Mouse (Mus musculus): ENCODE data around the gene Gm2431. TPM values are rescaled to one million over a fixed set of nuclear protein-coding genes. Genes with fewer than 3 reads are reported as not detected.
"Not testable (repeated sequence)": the region's sequence is repeated elsewhere in the genome, so short reads cannot be mapped to it uniquely, and the experiment has no call there.

The Gm2431 gene
- not detected for polyA plus RNA-seq (2012; fragmentation: generic; extraction: Trizol)

- H3K79me2 ChIP-seq (ENCODE audit: control insufficient read depth, insufficient read depth); H3K4me3 ChIP-seq; H3K4me2 ChIP-seq (ENCODE audit: low read depth); H3K36me3 ChIP-seq (ENCODE audit: control insufficient read depth, insufficient read depth); H3ac ChIP-seq (ENCODE audit: control insufficient read depth, insufficient read length); H3K27me3 ChIP-seq (ENCODE audit: control insufficient read depth, insufficient read depth, insufficient read length): not testable (repeated sequence)
Measured at GRCm38 (mm10) chr7:142258254-142258653, at the start of gene Gm2431. Gene Gm2431, minus strand, starts transcription at chr7:142258354.

DNA sequence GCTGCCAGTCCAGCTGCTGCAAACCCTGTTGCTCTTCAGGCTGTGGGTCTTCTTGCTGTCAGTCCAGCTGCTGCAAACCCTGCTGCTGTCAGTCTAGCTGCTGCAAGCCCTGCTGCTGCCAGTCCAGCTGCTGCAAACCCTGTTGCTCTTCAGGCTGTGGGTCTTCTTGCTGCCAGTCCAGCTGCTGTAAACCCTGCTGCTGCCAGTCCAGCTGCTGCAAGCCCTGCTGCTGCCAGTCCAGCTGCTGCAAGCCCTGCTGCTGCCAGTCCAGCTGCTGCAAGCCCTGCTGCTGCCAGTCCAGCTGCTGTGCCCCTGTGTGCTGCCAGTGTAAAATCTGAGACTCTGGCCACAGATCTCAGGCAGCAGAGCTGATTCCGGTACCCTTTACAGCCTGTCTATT lies 45.8 kb upstream of the Gm2431 start:
- TF ChIP-seq MYOD1 (IDR thresholded peaks at IDR 0.05; ENCODE audit: control insufficient read depth in 1 of 3, insufficient read length in 2 of 3, low read depth in 2 of 3) (peak in 2 of 3 experiments; percentile 42 to 58), MYOG (IDR thresholded peaks at IDR 0.05; ENCODE audit: control insufficient read depth in 1 of 3, insufficient read depth in 1 of 3, insufficient read length in 2 of 3, low read depth in 2 of 3) (peak in 1 of 3 experiments; percentile 24)
- not testable (repeated sequence) for H3K4me3 ChIP-seq; H3K79me2 ChIP-seq (ENCODE audit: control insufficient read depth, insufficient read depth); H3K36me3 ChIP-seq (ENCODE audit: control insufficient read depth, insufficient read depth); H3K4me2 ChIP-seq (ENCODE audit: low read depth); H3K27me3 ChIP-seq (ENCODE audit: control insufficient read depth, insufficient read depth, insufficient read length); H3ac ChIP-seq (ENCODE audit: control insufficient read depth, insufficient read length)

DNA sequence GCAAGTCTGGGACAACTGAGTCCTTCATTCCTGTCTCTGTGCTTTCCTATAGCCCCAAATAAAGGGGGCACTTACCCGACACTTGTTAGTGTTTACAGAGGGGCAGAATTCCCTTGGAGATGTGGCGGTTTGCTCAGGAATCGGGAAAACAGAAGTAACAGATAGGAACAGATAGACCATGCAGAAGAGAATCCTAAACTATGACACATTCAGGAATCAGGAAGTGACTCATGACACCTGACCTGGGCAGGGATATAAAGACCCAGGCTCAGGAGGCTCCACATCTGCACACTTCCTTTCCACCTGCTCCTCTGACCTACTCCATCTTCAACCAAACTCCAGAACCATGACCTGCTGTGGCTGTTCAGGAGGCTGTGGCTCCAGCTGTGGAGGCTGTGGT lies 45.1 kb upstream of the Gm2431 start, which contains the start of gene Krtap5-4:
Gene Krtap5-4 (plus strand): TSS at position 301 of the 400 bp plus-strand sequence.
- no peak within 1 kb of the TSS for H3K4me2 ChIP-seq (ENCODE audit: low read depth)
- TF ChIP-seq MYOD1 (IDR thresholded peaks at IDR 0.05; ENCODE audit: control insufficient read depth in 1 of 3, insufficient read length in 2 of 3, low read depth in 2 of 3) (peak in 1 of 3 experiments; percentile 27), TCF3 (IDR thresholded peaks at IDR 0.05; ENCODE audit: insufficient read length, low read depth) (no peak)
- no peaks in the 10 kb centered on the region for H3K36me3 ChIP-seq (ENCODE audit: control insufficient read depth, insufficient read depth)
- no peak within 1 kb of the TSS for H3K4me3 ChIP-seq
- peaks cover 3% of the 10 kb centered on the region for H3K27me3 ChIP-seq (ENCODE audit: control insufficient read depth, insufficient read depth, insufficient read length)
- H3K79me2 ChIP-seq (ENCODE audit: control insufficient read depth, insufficient read depth), result no peaks in the 10 kb centered on the region
- no peak within 1 kb of the TSS for H3ac ChIP-seq (ENCODE audit: control insufficient read depth, insufficient read length)

- not testable (repeated sequence) for H3K79me2 ChIP-seq (ENCODE audit: control insufficient read depth, insufficient read depth); H3K4me3 ChIP-seq; H3ac ChIP-seq (ENCODE audit: control insufficient read depth, insufficient read length); H3K4me2 ChIP-seq (ENCODE audit: low read depth); H3K36me3 ChIP-seq (ENCODE audit: control insufficient read depth, insufficient read depth); H3K27me3 ChIP-seq (ENCODE audit: control insufficient read depth, insufficient read depth, insufficient read length)
Measured at GRCm38 (mm10) chr7:142297018-142297417, 38.9 kb upstream of the Gm2431 start, which contains the start of gene Krtap5-1. Gene Krtap5-1, minus strand, starts transcription at chr7:142297118.

DNA sequence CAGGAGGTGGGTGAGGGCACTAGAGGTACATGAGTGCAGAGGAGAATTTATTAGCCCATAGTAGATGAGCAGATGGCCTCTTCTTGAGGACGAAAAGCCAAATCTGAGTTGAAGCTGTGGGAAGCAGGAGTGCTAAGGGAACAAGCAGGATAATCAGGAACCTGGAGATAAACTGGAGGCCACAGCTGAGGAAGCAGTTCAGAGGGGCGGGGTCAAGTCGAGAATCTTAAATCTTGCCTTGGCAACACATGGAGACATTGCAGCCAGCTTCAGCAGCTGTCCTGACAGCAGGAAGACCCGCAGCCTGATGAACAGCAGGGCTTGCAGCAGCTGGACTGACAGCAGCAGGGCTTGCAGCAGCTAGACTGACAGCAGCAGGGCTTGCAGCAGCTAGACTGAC lies 38.0 kb upstream of the Gm2431 start:
- H3K27me3 ChIP-seq (ENCODE audit: control insufficient read depth, insufficient read depth, insufficient read length); H3K79me2 ChIP-seq (ENCODE audit: control insufficient read depth, insufficient read depth); H3ac ChIP-seq (ENCODE audit: control insufficient read depth, insufficient read length); H3K4me2 ChIP-seq (ENCODE audit: low read depth); H3K4me3 ChIP-seq; H3K36me3 ChIP-seq (ENCODE audit: control insufficient read depth, insufficient read depth): not testable (repeated sequence)

DNA sequence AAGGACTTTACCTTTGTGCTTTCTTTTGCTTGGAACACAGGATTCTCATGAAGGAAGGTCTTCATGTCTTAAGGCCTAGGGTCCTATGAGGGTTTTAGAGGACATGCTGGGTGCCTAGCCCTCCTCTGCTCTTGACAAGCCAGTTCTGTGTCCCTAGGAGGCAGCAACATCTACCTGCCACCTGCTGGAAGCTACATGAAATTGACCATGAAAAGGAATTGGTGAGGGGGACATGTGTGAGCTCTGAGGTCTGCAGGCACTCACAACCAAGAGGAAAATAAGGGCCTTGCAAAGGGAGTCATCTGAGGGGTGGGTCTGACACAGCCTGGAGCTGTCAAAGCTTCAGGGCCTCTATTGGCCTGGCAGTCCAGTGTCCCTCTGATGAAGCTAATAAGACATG lies 37.3 kb upstream of the Gm2431 start:
- H3K4me2 ChIP-seq (ENCODE audit: low read depth), result no peak overlapping the region
- H3K27me3 ChIP-seq (ENCODE audit: control insufficient read depth, insufficient read depth, insufficient read length), result peaks cover 7% of the 10 kb centered on the region
- no peaks in the 10 kb centered on the region for H3K79me2 ChIP-seq (ENCODE audit: control insufficient read depth, insufficient read depth)
- no peak overlapping the region for H3K4me3 ChIP-seq
- H3K36me3 ChIP-seq (ENCODE audit: control insufficient read depth, insufficient read depth), result no peaks in the 10 kb centered on the region
- no peak for TF ChIP-seq USF1 (IDR thresholded peaks at IDR 0.05; ENCODE audit: low read depth)
- TF ChIP-seq CEBPB (IDR thresholded peaks at IDR 0.05; ENCODE audit: insufficient read depth, poor library complexity, severe bottlenecking), result no peak
- TF ChIP-seq MYOD1 (IDR thresholded peaks at IDR 0.05; ENCODE audit: control insufficient read depth in 1 of 3, insufficient read length in 2 of 3, low read depth in 2 of 3), result no peak
- no peak for TF ChIP-seq MAX (IDR thresholded peaks at IDR 0.05; ENCODE audit: low read depth)
- no peak for TF ChIP-seq E2F4 (IDR thresholded peaks at IDR 0.05; ENCODE audit: insufficient read depth)
- TF ChIP-seq POLR2AphosphoS2 (IDR thresholded peaks at IDR 0.05; ENCODE audit: insufficient read length, low read depth), result no peak
- no peak for TF ChIP-seq MYOG (IDR thresholded peaks at IDR 0.05; ENCODE audit: control insufficient read depth in 1 of 3, insufficient read depth in 1 of 3, insufficient read length in 2 of 3, low read depth in 2 of 3)
- TF ChIP-seq REST (IDR thresholded peaks at IDR 0.05; ENCODE audit: insufficient read depth, insufficient read length), result no peak
- no peak for TF ChIP-seq SRF (IDR thresholded peaks at IDR 0.05; ENCODE audit: control insufficient read depth, insufficient read length, low read depth)
- no peak for TF ChIP-seq TCF3 (IDR thresholded peaks at IDR 0.05; ENCODE audit: insufficient read length, low read depth)
- no peak for TF ChIP-seq TCF12 (IDR thresholded peaks at IDR 0.05; ENCODE audit: insufficient read depth, poor library complexity, severe bottlenecking)
- TF ChIP-seq POLR2A (IDR thresholded peaks at IDR 0.05; ENCODE audit: insufficient read length, low read depth), result no peak
- H3ac ChIP-seq (ENCODE audit: control insufficient read depth, insufficient read length), result no peak overlapping the region

DNA sequence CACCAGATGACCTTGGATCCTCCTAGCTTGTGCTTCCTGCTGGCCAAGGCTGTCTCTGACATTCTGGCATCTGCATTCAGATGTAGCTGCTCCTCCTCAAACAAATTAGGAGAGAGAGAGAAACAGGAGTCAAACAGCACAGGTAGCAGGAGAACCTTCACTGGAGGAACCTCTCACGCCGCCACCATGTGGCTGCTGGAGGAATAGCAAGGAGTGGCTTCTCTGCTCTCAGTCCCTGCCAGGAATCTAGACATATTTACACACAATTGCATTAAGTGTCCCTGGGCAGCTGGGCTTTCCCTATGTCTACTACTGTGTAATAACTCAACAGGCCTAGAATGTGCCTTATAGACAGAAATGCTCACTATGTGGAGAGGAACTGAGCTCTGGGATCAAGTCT lies 35.7 kb upstream of the Gm2431 start:
- not testable (repeated sequence) for H3K4me2 ChIP-seq (ENCODE audit: low read depth); H3K4me3 ChIP-seq; H3K27me3 ChIP-seq (ENCODE audit: control insufficient read depth, insufficient read depth, insufficient read length); H3ac ChIP-seq (ENCODE audit: control insufficient read depth, insufficient read length); H3K36me3 ChIP-seq (ENCODE audit: control insufficient read depth, insufficient read depth); H3K79me2 ChIP-seq (ENCODE audit: control insufficient read depth, insufficient read depth)

DNA sequence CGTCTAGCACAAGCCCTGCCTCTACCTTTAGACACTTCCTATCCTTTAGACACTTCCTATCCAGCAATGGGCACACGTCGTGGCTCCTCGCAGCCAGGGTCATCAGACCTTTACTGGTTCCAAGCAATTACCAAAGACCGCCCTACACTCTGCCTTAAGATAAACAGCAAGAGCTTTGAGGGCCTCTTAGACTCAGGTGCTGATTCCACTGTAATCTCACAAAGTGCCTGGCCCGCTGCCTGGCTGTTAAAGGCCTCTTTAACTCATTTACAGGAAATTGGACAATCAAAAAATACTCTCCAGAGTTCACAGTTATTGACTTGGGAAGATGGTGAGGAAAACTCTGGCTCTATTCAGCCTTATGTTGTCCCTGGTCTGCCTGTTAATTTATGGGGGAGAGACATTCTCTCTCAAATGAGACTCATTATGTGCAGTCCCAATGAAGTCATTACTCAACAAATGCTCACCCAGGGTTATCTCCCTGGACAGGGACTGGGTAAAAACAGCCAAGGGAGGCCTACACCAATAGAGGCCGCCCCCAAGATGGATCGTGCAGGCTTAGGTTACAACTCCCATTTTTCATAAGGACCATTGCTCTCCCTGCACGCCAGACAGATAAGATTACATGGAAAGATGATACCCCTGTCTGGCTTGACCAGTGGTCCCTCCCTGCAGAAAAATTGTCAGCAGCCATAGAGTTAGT lies 27.9 kb upstream of the Gm2431 start:
- not testable (repeated sequence) for H3K36me3 ChIP-seq (ENCODE audit: control insufficient read depth, insufficient read depth); H3K4me2 ChIP-seq (ENCODE audit: low read depth); H3ac ChIP-seq (ENCODE audit: control insufficient read depth, insufficient read length); H3K27me3 ChIP-seq (ENCODE audit: control insufficient read depth, insufficient read depth, insufficient read length); H3K4me3 ChIP-seq; H3K79me2 ChIP-seq (ENCODE audit: control insufficient read depth, insufficient read depth)

Measured in myocyte (in vitro differentiated cells).